Mouse (Mus musculus): ENCODE results near the gene Dnajb13. TPM values are rescaled to one million over a fixed set of nuclear protein-coding genes. Genes with fewer than 3 reads are reported as not detected.

Dnajb13 gene
- polyA plus RNA-seq, 1 experiment from 2014 or later, result 0.74 TPM

DNA sequence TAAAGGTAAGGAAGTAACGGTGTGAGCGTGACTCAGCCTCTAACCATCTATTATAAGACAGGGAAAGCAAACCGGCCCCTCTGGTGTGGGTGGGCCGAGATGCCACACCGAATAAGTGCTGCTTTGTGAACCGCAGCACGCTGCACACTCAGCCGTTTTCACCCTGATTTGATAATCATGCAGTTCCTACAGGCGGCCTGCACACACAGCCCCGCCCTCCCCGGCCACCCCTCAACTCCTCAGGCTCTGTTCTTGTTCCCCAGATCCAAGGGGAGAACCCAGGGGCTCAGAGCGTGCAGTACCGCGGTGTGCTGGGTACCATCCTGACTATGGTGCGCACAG, 35.0 kb downstream of the Dnajb13 start:
- Histone ChIP-seq H3K27me3 (replicated peaks) (no peaks in the 10 kb centered on the region), H3K9ac (no peak overlapping the region), H3K36me3 (no peaks in the 10 kb centered on the region), H3K27ac (no peak overlapping the region), H3K9me3 (no peaks in the 10 kb centered on the region), H3K4me2 (0 out of 2 replicates have a peak overlapping the region, but pooled peaks have one; percentile 13), H3K4me3 (replicated peaks) (no peak overlapping the region), H3K4me1 (no peaks in the 10 kb centered on the region)
- peak; percentile 63 for ATAC-seq (ENCODE audit: insufficient read depth, low FRiP score, low read depth)
- WGBS, result 62% methylated on average over 15 of the region's 15 CpGs

DNA sequence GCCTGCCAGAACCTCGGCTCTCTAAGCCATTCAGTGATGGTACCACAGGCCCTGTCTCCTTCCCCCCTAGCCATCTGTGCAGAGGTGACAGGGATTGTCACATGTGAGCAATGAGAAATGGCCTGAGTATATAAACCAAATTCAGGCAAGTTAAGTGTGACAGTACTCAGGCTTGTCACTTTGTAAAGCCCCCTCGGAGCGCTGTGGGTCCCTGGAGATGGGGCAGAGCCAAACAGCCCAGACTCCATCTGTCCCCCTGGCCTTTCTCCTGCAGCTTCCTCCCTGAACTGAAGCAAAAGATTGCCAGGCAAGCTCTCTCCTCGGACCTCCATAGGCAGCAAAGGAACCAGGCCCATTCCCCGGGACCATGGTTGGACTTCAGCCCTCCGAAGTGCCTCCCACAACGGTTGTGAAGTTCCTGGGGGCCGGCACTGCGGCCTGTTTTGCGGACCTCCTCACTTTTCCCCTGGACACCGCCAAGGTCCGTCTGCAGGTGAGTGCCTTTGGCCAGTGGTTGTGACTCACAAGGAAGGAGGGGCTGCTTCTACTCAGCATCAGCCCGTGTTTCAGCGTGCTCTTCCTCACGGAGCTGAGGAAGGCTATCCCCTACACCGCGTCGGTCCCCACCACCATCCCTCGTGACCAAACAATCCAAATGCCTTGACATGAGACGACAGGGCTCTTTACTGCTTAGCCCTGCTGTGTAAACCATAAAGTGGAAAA, 35.5 kb downstream of the Dnajb13 start:
- H3K9ac ChIP-seq, result no peak overlapping the region
- WGBS, result 71% methylated on average over 20 of the region's 20 CpGs
- H3K4me1 ChIP-seq, result no peaks in the 10 kb centered on the region
- no peaks in the 10 kb centered on the region for H3K36me3 ChIP-seq
- H3K4me3 ChIP-seq (replicated peaks), result no peak overlapping the region
- no peaks in the 10 kb centered on the region for H3K9me3 ChIP-seq
- H3K4me2 ChIP-seq, result 0 out of 2 replicates have a peak overlapping the region, but pooled peaks have one; percentile 8
- no peak overlapping the region for H3K27ac ChIP-seq
- no peaks in the 10 kb centered on the region for H3K27me3 ChIP-seq (replicated peaks)
- ATAC-seq (ENCODE audit: insufficient read depth, low FRiP score, low read depth), result no peak

DNA sequence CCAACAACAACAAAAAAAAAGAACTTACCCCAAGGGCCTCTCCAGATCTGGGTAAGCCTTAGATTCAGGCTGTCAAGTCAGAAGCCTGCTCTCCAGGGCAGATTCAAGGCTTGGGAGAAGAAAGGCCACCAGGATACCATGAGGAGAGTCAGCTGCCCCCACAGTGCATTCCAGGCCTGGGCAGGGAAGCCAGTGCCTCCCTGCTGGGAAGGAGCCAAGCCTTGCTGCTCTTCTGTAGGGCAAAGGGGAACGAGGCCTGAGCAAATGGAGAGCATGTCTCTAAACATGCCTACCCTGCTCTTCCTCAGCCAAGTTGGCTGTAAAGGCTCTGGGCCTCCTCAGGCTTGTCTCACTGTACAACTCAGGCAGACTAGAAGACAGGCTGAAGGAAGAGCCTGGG, 40.1 kb downstream of the Dnajb13 start:
- H3K27me3 ChIP-seq (replicated peaks), result no peaks in the 10 kb centered on the region
- H3K9me3 ChIP-seq, result no peaks in the 10 kb centered on the region
- ATAC-seq (ENCODE audit: insufficient read depth, low FRiP score, low read depth), result no peak
- no peak overlapping the region for H3K4me2 ChIP-seq
- WGBS, result 39% methylated on average over 1 of the region's 1 CpGs
- H3K9ac ChIP-seq, result no peak overlapping the region
- no peaks in the 10 kb centered on the region for H3K4me1 ChIP-seq
- no peak overlapping the region for H3K4me3 ChIP-seq (replicated peaks)
- no peak overlapping the region; the same call in 1 of the 2 replicates for H3K27ac ChIP-seq
- no peaks in the 10 kb centered on the region for H3K36me3 ChIP-seq

DNA sequence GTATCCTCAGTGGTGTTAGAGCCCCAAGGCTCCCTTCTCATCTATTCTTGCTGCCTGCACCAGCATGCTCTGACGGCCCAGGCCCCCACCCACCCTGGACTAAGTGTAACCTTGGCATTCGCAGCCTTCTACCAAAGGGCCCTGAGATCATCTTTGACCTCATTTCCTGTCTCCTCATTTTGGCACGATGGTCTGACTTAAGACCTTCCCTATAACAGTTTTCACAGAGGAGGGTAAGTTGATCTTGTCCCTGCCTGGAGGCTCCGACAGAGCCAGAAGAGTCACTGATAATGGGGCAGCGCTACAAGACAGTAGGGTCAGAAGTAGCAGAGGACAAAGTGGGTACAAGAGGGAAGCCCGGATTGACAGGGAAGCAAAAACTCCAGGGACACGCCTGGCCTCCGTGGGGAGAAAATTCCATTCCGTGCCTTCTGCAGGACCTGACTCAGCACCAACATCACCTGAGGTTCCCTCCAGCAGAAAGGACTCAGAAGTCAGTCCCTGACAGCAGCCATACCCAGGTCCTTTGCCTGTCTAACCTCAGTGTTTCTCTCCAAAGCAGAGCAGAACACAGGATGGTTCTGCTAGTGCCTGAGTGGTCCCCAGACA, 40.8 kb downstream of the Dnajb13 start:
- no peaks in the 10 kb centered on the region for H3K9me3 ChIP-seq
- WGBS, result 75% methylated on average over 9 of the region's 9 CpGs

DNA sequence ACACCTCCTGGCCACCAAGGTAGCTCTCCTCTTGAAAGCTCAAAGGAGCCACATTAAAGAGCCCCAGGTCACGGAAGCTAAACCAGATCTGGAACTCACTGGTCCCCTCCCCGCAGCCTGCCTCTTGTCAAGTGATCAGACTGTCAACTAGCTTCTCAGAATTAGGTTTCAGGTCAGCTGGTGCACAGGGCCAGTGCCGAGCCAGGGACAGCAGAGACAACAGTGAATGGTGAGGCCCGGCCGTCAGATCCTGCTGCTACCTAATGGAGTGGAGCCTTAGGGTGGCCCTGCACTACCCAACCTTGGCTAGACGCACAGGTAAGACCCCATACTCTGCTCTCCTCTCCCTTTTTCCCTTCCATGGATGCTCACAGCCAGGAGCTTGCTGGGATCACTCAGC, 42.0 kb downstream of the Dnajb13 start, which contains the start of gene Ucp3:
Gene Ucp3, plus strand, starts transcription at position 214 of the 400 bp plus-strand sequence.
- H3K4me2 ChIP-seq, result no peak within 1 kb of the TSS
- no peak for ATAC-seq (ENCODE audit: insufficient read depth, low FRiP score, low read depth)
- 75% methylated on average over 6 of the region's 6 CpGs for WGBS
- H3K4me3 ChIP-seq (replicated peaks), result no peak within 1 kb of the TSS
- no peaks in the 10 kb centered on the region for H3K36me3 ChIP-seq
- H3K4me1 ChIP-seq, result no peaks in the 10 kb centered on the region
- H3K9ac ChIP-seq, result no peak within 1 kb of the TSS
- no peak within 1 kb of the TSS for H3K27ac ChIP-seq
- H3K27me3 ChIP-seq (replicated peaks), result no peaks in the 10 kb centered on the region
- H3K9me3 ChIP-seq, result no peaks in the 10 kb centered on the region

More for the DNA sequence above, 40.8 kb downstream of the Dnajb13 start:
- no peak for ATAC-seq (ENCODE audit: insufficient read depth, low FRiP score, low read depth)
- no peaks in the 10 kb centered on the region for H3K36me3 ChIP-seq
- H3K4me2 ChIP-seq, result no peak overlapping the region
- H3K27ac ChIP-seq, result no peak overlapping the region
- no peak overlapping the region for H3K4me3 ChIP-seq (replicated peaks)
- no peak overlapping the region for H3K9ac ChIP-seq
- no peaks in the 10 kb centered on the region for H3K27me3 ChIP-seq (replicated peaks)
- H3K4me1 ChIP-seq, result no peaks in the 10 kb centered on the region

DNA sequence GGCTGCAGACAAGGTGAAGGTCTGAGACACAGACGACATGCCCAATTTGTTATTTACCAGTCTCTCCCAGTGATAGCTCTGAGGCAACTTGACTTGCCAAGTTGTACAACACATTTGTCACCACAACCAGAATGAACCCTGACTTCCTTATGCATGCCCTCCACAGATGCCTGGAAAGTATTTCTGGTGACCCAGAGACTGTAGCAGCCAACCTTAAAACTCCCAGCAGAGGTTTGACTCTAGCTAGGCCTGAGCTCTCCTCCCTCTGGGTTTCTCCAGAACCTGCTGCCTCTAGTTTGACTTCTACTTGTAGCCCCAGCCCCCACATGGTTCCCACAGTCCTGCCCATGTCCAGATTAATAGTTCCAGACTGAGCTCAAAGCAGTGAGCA, 43.4 kb downstream of the Dnajb13 start:
- no peak overlapping the region for H3K9ac ChIP-seq
- H3K36me3 ChIP-seq, result no peaks in the 10 kb centered on the region
- no peaks in the 10 kb centered on the region for H3K27me3 ChIP-seq (replicated peaks)

DNA sequence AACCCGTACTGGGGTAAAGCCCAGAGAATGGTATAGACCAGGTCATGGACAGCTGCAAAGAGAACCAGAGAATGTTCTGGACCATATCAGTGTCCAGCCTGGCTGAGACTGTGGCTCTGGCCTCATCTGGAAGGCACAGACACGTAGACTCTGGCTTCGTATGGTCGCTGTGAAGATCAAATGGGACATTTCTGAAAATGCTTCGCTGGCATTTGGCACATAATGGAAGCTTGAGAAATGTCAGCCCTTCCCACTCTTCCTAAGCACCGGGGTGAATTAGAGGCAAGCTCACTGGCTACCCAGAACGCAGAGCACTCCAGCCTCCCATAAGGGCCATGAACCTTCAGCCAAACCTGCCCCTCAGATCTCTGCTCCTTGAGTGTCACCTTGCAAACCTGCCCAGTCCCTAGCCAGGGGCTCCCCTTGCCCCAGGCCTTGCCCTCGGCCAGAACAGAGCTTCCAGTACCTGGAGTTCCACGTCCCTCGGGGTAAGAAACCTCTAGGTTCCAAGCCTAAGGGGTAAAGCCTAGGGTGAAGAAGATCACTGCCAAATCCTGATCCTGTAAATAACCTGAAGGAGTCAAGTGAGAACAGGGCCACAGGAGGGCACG, 43.9 kb downstream of the Dnajb13 start:
- Histone ChIP-seq H3K27me3 (replicated peaks) (no peaks in the 10 kb centered on the region), H3K36me3 (no peaks in the 10 kb centered on the region), H3K4me2 (no peak overlapping the region), H3K4me1 (peaks cover 5% of the 10 kb centered on the region), H3K9me3 (no peaks in the 10 kb centered on the region), H3K9ac (no peak overlapping the region), H3K27ac (no peak overlapping the region), H3K4me3 (replicated peaks) (no peak overlapping the region)
- no peak for ATAC-seq (ENCODE audit: insufficient read depth, low FRiP score, low read depth)
- 92% methylated on average over 11 of the region's 11 CpGs for WGBS

More for the DNA sequence above, 43.4 kb downstream of the Dnajb13 start:
- WGBS, result 80% methylated on average over 1 of the region's 1 CpGs
- no peaks in the 10 kb centered on the region for H3K4me1 ChIP-seq
- no peak overlapping the region for H3K4me2 ChIP-seq
- no peak for ATAC-seq (ENCODE audit: insufficient read depth, low FRiP score, low read depth)
- H3K9me3 ChIP-seq, result no peaks in the 10 kb centered on the region
- H3K4me3 ChIP-seq (replicated peaks), result no peak overlapping the region
- H3K27ac ChIP-seq, result no peak overlapping the region

DNA sequence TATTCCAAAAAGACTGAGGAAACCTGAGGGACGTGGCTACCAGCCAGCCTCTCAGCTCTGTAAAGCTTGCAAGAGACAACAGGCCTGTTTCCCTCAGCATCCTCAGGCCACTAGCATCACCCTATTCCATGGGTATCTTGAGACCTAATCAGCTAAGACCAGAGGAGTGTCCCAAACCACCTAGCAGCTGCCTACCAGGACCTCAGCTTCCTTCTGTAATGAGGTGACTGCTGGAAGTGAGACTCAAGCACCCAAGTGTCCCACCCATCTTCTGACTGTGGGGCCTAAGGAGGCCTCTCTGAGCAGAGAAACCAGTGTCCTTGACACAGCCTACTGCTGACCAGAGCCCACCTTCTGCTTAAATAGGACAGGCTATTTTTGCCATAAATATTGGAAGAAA, 45.3 kb downstream of the Dnajb13 start:
- Histone ChIP-seq H3K27ac (no peak overlapping the region), H3K4me1 (peaks cover 17% of the 10 kb centered on the region), H3K4me3 (replicated peaks) (no peak overlapping the region), H3K27me3 (replicated peaks) (no peaks in the 10 kb centered on the region), H3K9me3 (no peaks in the 10 kb centered on the region), H3K9ac (no peak overlapping the region), H3K4me2 (no peak overlapping the region), H3K36me3 (no peaks in the 10 kb centered on the region)
- 87% methylated on average over 1 of the region's 1 CpGs for WGBS
- ATAC-seq (ENCODE audit: insufficient read depth, low FRiP score, low read depth), result no peak

DNA sequence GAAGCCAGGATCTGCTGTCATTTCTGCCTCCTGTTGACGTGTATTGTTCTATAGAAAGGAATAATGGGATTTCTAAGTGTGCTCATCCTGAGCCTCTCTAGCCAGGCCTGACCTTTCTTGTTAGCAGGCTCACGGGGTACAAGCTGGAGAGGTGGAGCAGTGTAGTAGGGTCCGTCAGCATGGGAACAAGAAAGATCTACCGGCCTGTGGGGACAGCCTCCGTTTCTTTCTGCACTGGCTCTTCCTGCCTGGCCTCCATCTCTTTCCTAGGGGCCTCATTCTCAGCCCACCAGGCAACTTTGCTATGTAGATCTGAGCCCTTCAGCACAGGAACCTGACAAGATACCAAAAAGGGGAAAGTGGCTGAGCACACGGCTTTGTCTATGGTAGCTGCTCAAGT, 46.0 kb downstream of the Dnajb13 start:
- Histone ChIP-seq H3K4me2 (no peak overlapping the region), H3K4me1 (peaks cover 21% of the 10 kb centered on the region), H3K4me3 (replicated peaks) (no peak overlapping the region), H3K36me3 (no peaks in the 10 kb centered on the region), H3K27me3 (replicated peaks) (no peaks in the 10 kb centered on the region), H3K9ac (no peak overlapping the region), H3K27ac (no peak overlapping the region), H3K9me3 (no peaks in the 10 kb centered on the region)
- no peak for ATAC-seq (ENCODE audit: insufficient read depth, low FRiP score, low read depth)
- 84% methylated on average over 6 of the region's 6 CpGs for WGBS

DNA sequence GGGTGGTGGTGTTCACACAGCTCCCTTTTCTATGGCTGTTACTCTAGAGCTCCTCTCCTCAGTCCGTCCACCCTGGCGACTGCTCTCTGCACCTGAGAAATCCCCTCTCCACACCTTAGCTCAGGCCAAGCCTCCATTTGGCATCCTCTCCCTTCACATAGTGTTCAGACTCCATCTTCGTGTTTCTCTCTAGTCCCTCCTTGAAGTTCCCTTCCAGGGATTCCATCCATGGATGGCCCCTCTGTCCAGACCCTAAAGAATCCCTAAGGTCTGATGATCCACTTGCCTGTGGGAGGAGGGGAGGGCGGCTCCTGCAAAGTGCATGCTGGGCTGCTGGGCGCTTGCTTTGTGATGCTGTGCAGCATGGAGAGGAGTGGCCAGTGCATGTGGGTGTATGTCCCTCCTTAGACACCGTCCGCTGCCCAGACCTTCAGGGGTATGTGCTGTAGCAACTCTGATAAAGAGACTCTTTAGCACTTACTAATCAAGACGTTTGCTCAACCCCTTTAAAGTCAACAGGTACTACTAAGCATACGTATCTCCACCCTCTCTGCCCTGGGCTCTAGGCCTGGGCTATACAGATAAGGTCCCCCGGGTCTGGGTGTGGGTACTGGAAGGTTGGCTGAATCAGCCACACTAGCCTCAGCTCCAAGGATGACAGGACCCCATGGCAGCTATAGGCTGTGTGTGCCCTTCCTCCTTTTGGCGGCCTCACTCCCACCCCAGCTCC, 47.8 kb downstream of the Dnajb13 start:
- H3K9me3 ChIP-seq, result no peaks in the 10 kb centered on the region
- peak overlapping the region; percentile 78 for H3K27ac ChIP-seq
- ATAC-seq (ENCODE audit: insufficient read depth, low FRiP score, low read depth), result peak; percentile 94
- no peak overlapping the region for H3K4me3 ChIP-seq (replicated peaks)
- H3K27me3 ChIP-seq (replicated peaks), result no peaks in the 10 kb centered on the region
- H3K9ac ChIP-seq, result no peak overlapping the region
- 71% methylated on average over 11 of the region's 11 CpGs for WGBS
- H3K36me3 ChIP-seq, result no peaks in the 10 kb centered on the region
- no peak overlapping the region for H3K4me2 ChIP-seq
- peaks cover 21% of the 10 kb centered on the region for H3K4me1 ChIP-seq

DNA sequence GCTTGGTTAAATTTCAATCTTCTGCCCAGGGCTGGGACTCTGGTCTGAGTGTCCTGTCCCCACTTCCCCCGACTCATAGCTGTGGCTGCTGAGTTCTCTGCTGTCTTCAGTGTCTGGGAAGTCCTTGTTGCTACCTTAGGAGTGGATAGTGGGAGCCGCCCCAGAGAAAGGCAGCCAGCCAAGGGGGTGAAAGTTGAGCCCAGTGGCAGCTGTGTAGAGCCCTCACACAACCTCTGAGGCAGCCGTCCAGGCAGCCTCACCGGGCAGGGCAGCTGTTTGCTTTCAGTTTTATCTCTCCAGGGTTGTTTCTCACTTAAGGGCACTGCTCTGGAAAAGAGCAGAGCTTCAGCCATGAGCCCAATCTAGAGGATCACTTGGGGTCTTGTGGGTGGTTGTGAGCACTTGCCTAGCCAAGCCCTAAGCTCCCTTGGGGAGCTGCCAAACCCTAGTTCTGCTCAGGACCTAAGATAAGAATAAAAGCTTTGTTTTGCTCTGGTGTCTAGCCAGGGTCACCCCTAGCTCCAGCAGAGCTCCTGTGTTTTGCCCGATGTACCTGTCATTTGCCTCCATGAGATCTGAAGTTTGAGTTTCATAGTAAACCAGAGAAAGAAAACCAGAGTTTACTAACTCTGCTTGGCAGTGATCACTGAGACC, 49.0 kb downstream of the Dnajb13 start:
- WGBS, result 32% methylated on average over 5 of the region's 5 CpGs
- Histone ChIP-seq H3K27ac (peak overlapping the region; percentile 78), H3K36me3 (no peaks in the 10 kb centered on the region), H3K4me2 (peak overlapping the region; percentile 21), H3K27me3 (replicated peaks) (no peaks in the 10 kb centered on the region), H3K4me1 (peaks cover 21% of the 10 kb centered on the region), H3K9ac (0 out of 2 replicates have a peak overlapping the region, but pooled peaks have one; percentile 13), H3K9me3 (no peaks in the 10 kb centered on the region), H3K4me3 (replicated peaks) (no peak overlapping the region)
- peak; percentile 40 for ATAC-seq (ENCODE audit: insufficient read depth, low FRiP score, low read depth)
